Mouse (Mus musculus) lung, postnatal 0 days (tissue): ENCODE data around the gene Pcsk5.

ENCODE experiments used
- CTCF ChIP-seq: IDR thresholded peaks from 2 replicates; pipeline ENCODE4 v1.5.1; 2016; ENCODE audit warnings: antibody characterized with exemption, mild to moderate bottlenecking
- EP300 ChIP-seq: IDR thresholded peaks from 2 replicates; pipeline ENCODE4 v1.6.1; 2016; ENCODE audit warnings: antibody characterized with exemption, mild to moderate bottlenecking, control low read depth

DNA sequence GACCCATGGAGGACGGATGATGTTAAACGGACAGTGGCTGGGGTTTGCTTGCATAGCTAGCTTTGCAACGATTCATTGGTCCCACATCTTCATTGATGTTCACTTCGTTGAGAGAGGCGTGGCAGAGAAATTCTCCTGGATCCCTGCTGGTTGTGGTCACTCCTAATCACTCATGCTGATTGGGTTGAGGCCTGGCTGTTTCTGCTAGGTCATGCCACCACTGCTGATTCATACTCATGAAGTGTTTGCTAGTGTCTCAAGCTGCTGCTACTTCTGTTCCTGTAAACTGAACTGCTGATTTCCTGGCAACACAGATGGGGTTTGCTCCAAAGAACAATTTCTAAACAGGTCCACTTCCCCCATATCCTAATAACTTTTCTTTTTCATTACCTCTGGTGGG is 430.6 kb downstream of the Pcsk5 start:
- TF ChIP-seq CTCF (no peak), EP300 (no peak)
